Mouse (Mus musculus) fat pad, adult 2 months (tissue): ENCODE results near the gene Ipo8.

Experiments
- DNase-seq: peaks from one replicate; pipeline ENCODE4 v3.0.0-alpha.2; 2011; ENCODE audit warnings: low read depth, low spot score; ENCODE audit errors: extremely low read depth

Ipo8 gene

DNA sequence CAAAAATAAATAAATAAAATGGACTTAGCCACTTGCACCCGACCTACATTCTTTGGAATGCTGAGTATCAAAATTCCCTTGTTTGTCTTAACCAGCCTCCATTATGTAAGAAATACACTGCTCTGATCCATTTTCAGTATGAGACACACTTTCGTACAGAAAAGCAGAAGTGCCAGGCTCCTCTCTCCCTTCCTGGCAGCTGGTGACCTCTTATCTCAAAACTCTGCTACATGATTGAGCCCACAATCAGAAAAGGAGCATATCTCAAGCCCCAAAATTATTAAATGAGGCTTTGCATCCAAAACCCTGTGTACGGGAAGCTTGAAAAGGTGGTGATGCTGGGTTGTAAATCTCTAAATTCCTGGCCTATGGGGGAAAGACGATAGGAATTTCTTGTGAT is 69.8 kb downstream of the Ipo8 start:
- no peak for DNase-seq

DNA sequence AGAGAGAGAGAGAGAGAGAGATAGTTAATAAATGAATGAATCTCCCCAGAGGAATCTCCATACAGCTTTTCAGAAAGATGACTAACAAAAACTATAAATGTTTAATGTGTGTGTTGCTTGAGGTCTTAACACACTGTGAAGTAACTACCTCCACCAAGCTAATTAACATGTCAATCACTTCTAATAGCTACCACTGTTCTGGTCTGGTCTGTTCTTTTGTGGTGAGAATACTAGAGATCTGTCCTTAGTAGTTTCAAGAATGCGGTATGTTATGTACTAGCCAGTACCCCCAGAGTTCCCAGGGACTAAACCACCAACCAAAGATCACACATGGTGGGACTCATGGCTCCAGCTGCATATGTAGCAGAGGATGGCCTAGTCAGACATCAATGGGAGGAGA is 74.7 kb downstream of the Ipo8 start:
- DNase-seq: no peak

DNA sequence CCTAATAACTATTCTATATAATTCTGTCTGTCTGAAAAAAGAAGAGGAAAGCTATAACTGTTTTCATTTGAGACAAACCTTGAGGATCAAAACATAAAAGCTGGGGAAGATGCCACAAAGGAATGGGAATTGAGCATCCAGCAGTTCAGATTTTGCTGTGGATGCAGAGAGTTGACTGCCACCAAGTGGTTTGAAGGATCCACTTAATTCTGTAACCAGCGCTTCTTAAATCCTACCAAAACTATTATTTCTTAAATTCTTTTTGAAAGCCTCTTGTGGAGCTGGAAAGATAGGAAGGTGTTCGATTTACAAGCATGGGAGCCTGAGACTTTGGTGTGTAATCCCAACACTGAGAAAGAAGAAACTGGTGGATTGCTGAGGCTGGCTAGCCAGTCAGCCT is 79.9 kb downstream of the Ipo8 start:
- DNase-seq: no peak

DNA sequence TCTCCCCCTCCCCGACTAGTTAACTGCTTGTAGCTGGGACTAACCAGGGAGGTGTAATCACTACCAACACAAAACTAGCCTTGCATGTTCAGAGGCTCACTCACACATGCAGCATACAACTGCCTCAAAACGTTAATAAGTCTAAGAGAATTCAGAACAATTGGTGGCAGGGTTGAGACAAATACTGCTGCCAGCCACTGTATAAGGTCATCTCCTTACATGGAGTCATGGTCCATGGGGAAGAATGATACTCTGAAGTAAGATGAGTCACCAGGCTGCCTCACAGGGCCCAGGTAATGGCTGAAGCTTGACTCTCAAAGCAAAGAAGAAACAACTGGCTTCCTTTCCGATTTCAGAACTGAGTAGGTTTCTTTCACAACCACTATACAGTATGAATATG is 81.1 kb downstream of the Ipo8 start:
- DNase-seq: no peak

DNA sequence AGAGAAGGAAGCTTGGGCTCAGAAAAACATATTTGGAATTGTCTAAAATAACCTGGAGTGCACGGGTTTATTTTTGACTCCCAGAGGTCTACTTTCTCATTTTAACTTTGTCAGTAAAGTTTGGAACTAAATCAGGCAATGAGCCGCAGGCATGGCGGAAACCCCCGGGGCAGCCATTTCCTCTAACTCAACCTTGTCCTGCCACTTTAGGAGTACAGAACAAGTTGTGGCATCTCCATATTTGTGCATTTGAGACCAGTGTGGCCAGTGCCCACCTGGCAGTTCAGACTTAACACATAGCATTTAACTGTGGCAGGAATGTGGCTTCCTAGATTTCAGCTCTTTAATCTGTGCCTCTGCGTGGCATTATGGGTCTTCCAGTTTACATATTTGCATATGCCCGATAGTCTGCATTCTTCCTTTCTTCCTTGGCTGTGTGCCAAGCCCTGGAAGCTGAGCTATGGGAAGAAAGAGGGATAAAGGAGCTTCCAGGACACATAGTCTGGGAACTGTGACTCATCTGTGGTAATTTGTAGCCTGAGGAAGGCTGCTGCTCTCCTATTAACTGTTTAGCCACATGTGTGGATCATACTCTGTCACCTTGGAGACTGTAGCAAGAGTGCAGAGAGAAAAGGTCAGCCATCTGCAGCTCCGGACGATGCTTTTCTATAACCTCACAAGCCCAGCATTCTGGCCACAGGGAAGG is 90.6 kb downstream of the Ipo8 start:
- DNase-seq: no peak

DNA sequence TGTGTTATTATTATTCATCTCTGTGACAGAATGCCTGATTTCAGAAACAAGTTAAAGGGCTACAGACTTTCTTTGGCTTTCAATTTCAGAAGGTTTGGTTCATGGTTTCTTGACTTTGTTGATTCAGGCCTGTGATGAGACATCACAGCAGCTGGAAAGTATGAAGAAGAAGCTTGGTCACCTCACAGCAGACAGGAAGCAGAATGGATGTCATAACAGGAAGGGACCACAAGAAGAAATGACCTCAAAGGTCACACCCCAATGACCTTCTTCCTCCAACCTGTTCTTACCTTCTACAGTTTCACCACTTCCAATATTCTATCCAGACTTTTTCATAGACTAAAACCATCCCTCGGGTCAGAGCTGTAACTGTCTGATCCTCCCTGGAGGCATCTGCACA is 94.9 kb downstream of the Ipo8 start:
- DNase-seq: no peak

DNA sequence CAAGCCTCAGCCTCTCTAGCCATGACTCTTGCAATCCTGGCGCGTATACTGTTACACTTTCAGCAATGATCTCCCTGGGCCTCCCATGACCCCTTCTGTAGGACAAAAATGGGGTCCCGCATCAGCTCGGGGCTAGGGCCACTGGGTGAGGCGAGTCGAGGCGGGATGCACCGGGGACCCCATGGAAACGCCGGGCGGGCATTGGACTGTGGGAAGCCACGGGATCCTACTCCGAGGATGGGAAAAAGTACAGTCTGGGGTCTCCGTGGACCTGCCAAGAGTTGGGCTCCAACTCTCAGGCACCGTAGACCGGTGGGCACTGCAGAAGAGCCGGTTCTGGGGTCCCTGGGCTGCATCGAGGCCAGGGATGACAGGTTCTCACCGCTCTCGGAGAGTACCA is 97.3 kb downstream of the Ipo8 start:
- DNase-seq: no peak

DNA sequence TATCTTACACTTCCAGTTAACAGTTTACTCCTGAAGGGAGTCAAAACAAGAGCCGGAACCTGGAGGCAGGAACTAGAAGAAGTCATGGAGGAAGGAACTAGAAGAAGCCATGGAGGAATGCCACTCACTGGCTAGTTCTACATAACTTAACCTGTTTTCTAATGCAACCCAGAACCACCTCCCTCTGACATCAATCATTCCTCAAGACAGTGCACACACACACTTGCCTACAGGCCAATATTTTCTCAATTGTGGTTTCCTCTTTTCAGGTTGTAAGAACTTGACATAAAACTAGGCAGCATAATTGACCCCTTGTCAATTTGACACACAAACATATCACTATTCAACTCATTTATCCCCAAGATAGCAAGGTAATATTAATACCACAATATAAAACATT is 98.3 kb downstream of the Ipo8 start:
- DNase-seq: no peak

DNA sequence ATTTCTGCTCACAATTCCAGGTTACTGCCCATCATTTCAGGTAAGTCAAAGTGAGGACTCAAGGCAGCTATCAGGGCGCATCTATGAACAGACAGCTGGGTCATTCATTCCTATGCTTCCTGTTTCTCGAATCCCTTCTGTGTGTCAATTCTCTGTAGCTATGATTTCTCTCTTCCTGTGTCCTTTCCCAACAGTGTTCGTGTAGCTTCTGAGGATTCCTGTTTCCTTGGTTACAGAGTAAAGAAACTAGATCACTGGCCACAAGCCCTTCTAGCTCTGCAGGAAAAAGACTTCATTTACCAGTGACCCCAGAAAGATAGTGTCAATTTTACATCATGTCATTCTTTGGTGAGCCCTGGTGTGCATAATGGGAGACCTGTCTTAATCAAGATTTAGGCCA is 102.7 kb downstream of the Ipo8 start:
- no peak for DNase-seq

DNA sequence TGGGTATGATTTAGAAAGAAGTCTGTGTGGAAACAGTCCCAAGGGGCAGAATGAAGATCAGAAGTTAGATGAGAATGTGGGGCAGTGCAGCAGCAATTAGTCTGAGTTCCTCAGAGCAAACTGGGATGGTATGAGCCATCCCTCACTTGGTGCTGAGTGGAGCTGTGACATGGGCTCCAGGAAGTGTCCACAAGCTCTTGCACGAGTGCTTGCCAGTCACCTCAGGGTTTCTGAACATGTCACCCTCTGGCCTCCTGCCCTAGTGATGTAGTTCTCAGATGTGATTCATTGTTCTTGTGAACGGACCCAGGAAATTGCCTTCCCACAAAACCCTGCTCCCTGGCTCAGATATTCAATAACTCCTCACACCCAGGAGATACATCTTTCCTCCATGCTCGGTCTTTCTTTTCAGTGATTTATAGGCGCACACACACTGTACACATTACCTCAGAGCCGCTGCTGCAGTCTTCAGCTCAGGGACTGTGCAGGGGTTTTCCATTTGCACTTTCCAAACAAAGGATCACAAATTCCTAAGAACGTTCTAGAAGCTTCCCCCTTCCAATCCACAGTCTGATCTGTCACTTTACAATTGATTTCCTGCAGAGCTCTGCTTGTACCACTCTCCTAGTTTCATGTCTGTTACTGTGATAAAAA is 103.3 kb downstream of the Ipo8 start:
- DNase-seq: no peak

DNA sequence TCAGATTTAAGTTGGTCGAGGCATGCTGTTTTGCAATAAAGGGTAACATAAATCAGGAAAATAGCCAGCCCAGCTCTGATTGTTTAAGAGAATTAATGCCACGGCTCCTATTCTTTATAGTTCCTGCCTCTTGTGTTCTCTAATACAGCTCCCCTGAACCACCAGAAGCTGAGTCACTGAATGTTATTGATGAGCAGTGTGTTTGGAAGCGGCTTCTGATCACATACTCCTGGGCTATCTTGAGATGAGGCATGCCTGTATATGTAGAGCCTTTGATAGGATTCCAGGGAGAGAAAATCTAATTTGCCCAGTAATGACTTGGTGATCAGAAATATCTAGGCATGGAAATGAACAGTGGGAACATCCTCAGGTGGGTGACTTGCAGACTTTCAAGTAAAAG is 106.8 kb downstream of the Ipo8 start:
- no peak for DNase-seq
